26 mouse cellular contexts compared by ENCODE assay signal in the genomic region with DNA sequence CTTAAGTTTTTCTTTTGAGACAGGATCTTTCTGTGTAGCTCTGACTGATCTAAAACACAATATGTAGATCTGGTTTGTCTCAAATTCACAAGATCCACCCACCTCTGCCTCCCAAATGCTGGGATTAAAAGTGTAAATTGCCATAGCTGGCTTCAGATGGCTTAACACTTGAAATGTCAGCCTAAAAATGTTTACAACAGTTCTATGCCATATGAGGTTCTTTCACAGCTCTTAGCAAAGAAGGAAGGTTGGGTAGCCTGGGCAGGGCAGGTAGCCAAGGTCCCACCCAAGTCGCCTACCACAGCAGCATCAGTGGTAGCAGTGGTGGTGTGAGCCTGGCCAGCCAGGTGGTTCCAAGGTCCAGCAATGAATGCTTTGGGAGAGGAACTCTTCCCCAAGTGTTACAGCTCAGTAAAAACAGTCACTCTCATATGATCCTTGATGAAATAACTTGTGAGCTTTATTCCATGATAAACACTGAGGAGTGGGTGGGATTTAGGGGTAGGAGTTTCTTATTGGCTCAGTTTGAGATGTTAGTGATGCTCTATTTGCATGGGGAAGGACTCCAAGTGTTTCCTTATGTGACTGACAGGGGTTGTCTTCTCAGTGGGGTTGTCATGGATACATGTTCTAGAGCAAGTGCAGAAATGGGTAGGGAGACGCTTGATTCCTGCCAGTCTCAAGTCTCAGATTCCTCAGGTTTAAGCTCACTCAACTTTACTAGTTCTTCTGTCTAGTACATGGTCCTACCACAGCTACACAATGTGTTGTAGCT. TPM values are rescaled to one million over a fixed set of nuclear protein-coding genes. Genes with fewer than 3 reads are reported as not detected.
DNase-seq lines count a peak whose midpoint lies in the region; ATAC-seq lines count a peak whose summit lies in the region.
"Had no signal": no experiment of that assay in that cellular context is flagged by ENCODE, and none has a peak within 500 bp of the region (broad histone marks: within the 10 kb centered on the region; RNA-seq: fewer than 3 reads in every experiment).

No protein-coding gene starts in this region.

- peak; percentile 87 for ATAC-seq in frontal cortex, adult (ENCODE audit: low TSS enrichment)
- ATAC-seq in hindbrain, embryonic 11.5 days (ENCODE audit: low FRiP score) = no peak
- ATAC-seq: activated CD4-positive, CD25-positive, alpha-beta regulatory T cell, adult 4 months; forebrain, embryonic 13.5 days had no signal

- H3K9me3 ChIP-seq in hindbrain, embryonic 11.5 days (ENCODE audit: control insufficient read depth, low read length) = no peaks in the 10 kb centered on the region
- H3K9me3 ChIP-seq: forebrain, embryonic 13.5 days; hindbrain, embryonic 15.5 days; limb, embryonic 10.5 days; liver, embryonic 15.5 days; lung, embryonic 15.5 days had no signal

- H3K27ac ChIP-seq in hindbrain, embryonic 11.5 days (ENCODE audit: low read depth, low read length) = no peak overlapping the region
- H3K27ac ChIP-seq: forebrain, embryonic 13.5 days; hindbrain, embryonic 15.5 days; limb, embryonic 10.5 days; liver, embryonic 15.5 days; lung, embryonic 15.5 days had no signal

- H3K36me3 ChIP-seq in hindbrain, embryonic 11.5 days (ENCODE audit: control insufficient read depth, insufficient read depth, low read length) = no peaks in the 10 kb centered on the region
- H3K36me3 ChIP-seq: hindbrain, embryonic 15.5 days; liver, embryonic 15.5 days had no signal

- DNase-seq in frontal cortex, postnatal 10 days (ENCODE audit: low spot score in 2 of 2) = no peak
- DNase-seq in layer of hippocampus, adult 8-10 months (ENCODE audit: low spot score in 2 of 2) = peak; percentile 11 to 24
- DNase-seq in layer of hippocampus, adult 9-10 months (ENCODE audit: low spot score) = no peak
- DNase-seq in adipocyte (ENCODE audit: low spot score) = peak; percentile 22
- DNase-seq in left cerebral cortex, adult 9 months (ENCODE audit: low spot score in 2 of 2) = peak; percentile 45 to 70
- no peak for DNase-seq in hindbrain, embryonic 11.5 days (ENCODE audit: low spot score)
- DNase-seq in thymus, postnatal 0 days (ENCODE audit: low spot score) = no peak
- DNase-seq: adrenal gland, postnatal 10 days; cerebellum, adult 8-10 months; gastrocnemius, postnatal 36 days; heart, postnatal 36 days; kidney, adult 8-10 months; kidney, postnatal 14 days; liver; lung, postnatal 4 days; midbrain, embryonic 14.5 days; spleen, adult 18-20 months; thymus, postnatal 14 days had no signal

- H3K4me2 ChIP-seq in hindbrain, embryonic 11.5 days (replicated peaks; ENCODE audit: low read depth, low read length) = no peak overlapping the region
- H3K4me2 ChIP-seq: forebrain, embryonic 13.5 days; hindbrain, embryonic 15.5 days; liver, embryonic 15.5 days; lung, embryonic 15.5 days had no signal

- no peak overlapping the region for H3K9ac ChIP-seq in hindbrain, embryonic 11.5 days (ENCODE audit: low read depth, low read length)
- H3K9ac ChIP-seq: forebrain, embryonic 13.5 days; hindbrain, embryonic 15.5 days; liver, embryonic 15.5 days; lung, embryonic 15.5 days had no signal

- 86% methylated on average over 2 of the region's 2 CpGs for whole genome bisulfite sequencing in hindbrain, embryonic 11.5 days

- no peak overlapping the region for H3K4me3 ChIP-seq in hindbrain, embryonic 11.5 days (ENCODE audit: low read depth, low read length)
- H3K4me3 ChIP-seq: forebrain, embryonic 13.5 days; hindbrain, embryonic 15.5 days; limb, embryonic 10.5 days; liver, embryonic 15.5 days; lung, embryonic 15.5 days had no signal

- no peaks in the 10 kb centered on the region for H3K4me1 ChIP-seq in hindbrain, embryonic 11.5 days (replicated peaks; ENCODE audit: control insufficient read depth, insufficient read depth, low read length)
- H3K4me1 ChIP-seq: forebrain, embryonic 13.5 days; hindbrain, embryonic 15.5 days; limb, embryonic 10.5 days; liver, embryonic 15.5 days; lung, embryonic 15.5 days had no signal

- no peaks in the 10 kb centered on the region for H3K27me3 ChIP-seq in hindbrain, embryonic 11.5 days (ENCODE audit: control insufficient read depth, insufficient read depth, low read length)
- H3K27me3 ChIP-seq: forebrain, embryonic 13.5 days; hindbrain, embryonic 15.5 days; lung, embryonic 15.5 days had no signal

RNA-seq across cellular contexts. Expression of gene Slc35a5, which starts 30.4 kb away (rescaled TPM):
- 10 to 100 TPM; 45.2 to 56.5 (median 49.3) TPM for total RNA-seq in layer of hippocampus, adult 8-10 months (2022)
- 20.1 and 21.8 TPM in 2 replicates for polyA plus RNA-seq in hindbrain, embryonic 11.5 days (2014; fragmentation: Nextera tagmentation; extraction: Ambion mirVana)
- polyA plus RNA-seq in thymus, postnatal 0 days (2015; fragmentation: Nextera tagmentation; extraction: Ambion mirVana) = 20.1 and 23.9 TPM in 2 replicates

RNA-seq across cellular contexts. Expression of gene Atg3, which starts 30.5 kb away (rescaled TPM):
- 10 to 100 TPM; 45.7 to 49.7 (median 46.0) TPM for total RNA-seq in layer of hippocampus, adult 8-10 months (2022)
- polyA plus RNA-seq in hindbrain, embryonic 11.5 days (2014; fragmentation: Nextera tagmentation; extraction: Ambion mirVana) = 44.4 and 46.3 TPM in 2 replicates
- 54.7 and 55.6 TPM in 2 replicates for polyA plus RNA-seq in thymus, postnatal 0 days (2015; fragmentation: Nextera tagmentation; extraction: Ambion mirVana)

RNA-seq across cellular contexts. Expression of gene Ccdc80, which starts 34.9 kb away (rescaled TPM):
- 1 to 10 TPM; 2.1 to 4.3 (median 3.5) TPM for total RNA-seq in layer of hippocampus, adult 8-10 months (2022)
- polyA plus RNA-seq in hindbrain, embryonic 11.5 days (2014; fragmentation: Nextera tagmentation; extraction: Ambion mirVana) = 19.0 and 22.7 TPM in 2 replicates
- polyA plus RNA-seq in thymus, postnatal 0 days (2015; fragmentation: Nextera tagmentation; extraction: Ambion mirVana) = 19.3 and 22.5 TPM in 2 replicates
- total RNA-seq: megakaryocyte-erythroid progenitor cell, adult 5-6 weeks had no signal

Comparison
In these comparisons a context has a peak if more than half of its experiments do, and no peak if none do; other contexts are left out.
1. DNase-seq: peak in layer of hippocampus, adult 8-10 months (2 of 2), adipocyte (single experiment) and left cerebral cortex, adult 9 months (2 of 2); none in frontal cortex, postnatal 10 days (0 of 2), layer of hippocampus, adult 9-10 months (single experiment), hindbrain, embryonic 11.5 days (single experiment) and thymus, postnatal 0 days (single experiment).